Mouse (Mus musculus) cerebellum, adult 11-12 months (tissue): Measurements from ENCODE around the gene BC052040.

Source experiments
- DNase-seq: peaks from one replicate; pipeline ENCODE4 v3.0.0; 2022

The BC052040 gene

GRCm38 (mm10) chr2:115581241-115581988, at the start of gene BC052040:
BC052040 (plus strand) TSS chr2:115581716.
- DNase-seq: peak; percentile 87

GRCm38 (mm10) chr2:115538009-115538690, 43.4 kb upstream of the BC052040 start:
- DNase-seq: no peak

GRCm38 (mm10) chr2:115538691-115539283, 42.7 kb upstream of the BC052040 start:
- DNase-seq: no peak

GRCm38 (mm10) chr2:115539731-115540130, 41.8 kb upstream of the BC052040 start:
- no peak for DNase-seq

GRCm38 (mm10) chr2:115542401-115543123, 39.0 kb upstream of the BC052040 start:
- no peak for DNase-seq

GRCm38 (mm10) chr2:115543212-115543611, 38.3 kb upstream of the BC052040 start:
- no peak for DNase-seq

- DNase-seq: no peak
Measured at GRCm38 (mm10) chr2:115551901-115552300, 29.6 kb upstream of the BC052040 start.

GRCm38 (mm10) chr2:115562155-115562827, 19.2 kb upstream of the BC052040 start:
- DNase-seq: no peak

GRCm38 (mm10) chr2:115563436-115564093, 18.0 kb upstream of the BC052040 start:
- no peak for DNase-seq

GRCm38 (mm10) chr2:115571996-115572395, 9.5 kb upstream of the BC052040 start:
- no peak for DNase-seq

GRCm38 (mm10) chr2:115574802-115575201, 6.7 kb upstream of the BC052040 start:
- DNase-seq: no peak

GRCm38 (mm10) chr2:115579171-115579900, 2.2 kb upstream of the BC052040 start:
- no peak for DNase-seq

- no peak for DNase-seq
Measured at GRCm38 (mm10) chr2:115579976-115580375, 1.5 kb upstream of the BC052040 start.

GRCm38 (mm10) chr2:115581989-115582608, 583 bp downstream of the BC052040 start:
- DNase-seq: peak; percentile 32

GRCm38 (mm10) chr2:115583776-115584175, 2.3 kb downstream of the BC052040 start:
- no peak for DNase-seq

GRCm38 (mm10) chr2:115590602-115591001, 9.1 kb downstream of the BC052040 start:
- DNase-seq: no peak

GRCm38 (mm10) chr2:115592651-115593119, 11.2 kb downstream of the BC052040 start:
- DNase-seq: peak; percentile 20

GRCm38 (mm10) chr2:115597017-115597416, 15.5 kb downstream of the BC052040 start:
- DNase-seq: no peak

- no peak for DNase-seq
Measured at GRCm38 (mm10) chr2:115598266-115598665, 16.8 kb downstream of the BC052040 start.

- DNase-seq: no peak
Measured at GRCm38 (mm10) chr2:115600724-115601123, 19.2 kb downstream of the BC052040 start.

GRCm38 (mm10) chr2:115601280-115601679, 19.8 kb downstream of the BC052040 start:
- no peak for DNase-seq
